In the genomic region with DNA sequence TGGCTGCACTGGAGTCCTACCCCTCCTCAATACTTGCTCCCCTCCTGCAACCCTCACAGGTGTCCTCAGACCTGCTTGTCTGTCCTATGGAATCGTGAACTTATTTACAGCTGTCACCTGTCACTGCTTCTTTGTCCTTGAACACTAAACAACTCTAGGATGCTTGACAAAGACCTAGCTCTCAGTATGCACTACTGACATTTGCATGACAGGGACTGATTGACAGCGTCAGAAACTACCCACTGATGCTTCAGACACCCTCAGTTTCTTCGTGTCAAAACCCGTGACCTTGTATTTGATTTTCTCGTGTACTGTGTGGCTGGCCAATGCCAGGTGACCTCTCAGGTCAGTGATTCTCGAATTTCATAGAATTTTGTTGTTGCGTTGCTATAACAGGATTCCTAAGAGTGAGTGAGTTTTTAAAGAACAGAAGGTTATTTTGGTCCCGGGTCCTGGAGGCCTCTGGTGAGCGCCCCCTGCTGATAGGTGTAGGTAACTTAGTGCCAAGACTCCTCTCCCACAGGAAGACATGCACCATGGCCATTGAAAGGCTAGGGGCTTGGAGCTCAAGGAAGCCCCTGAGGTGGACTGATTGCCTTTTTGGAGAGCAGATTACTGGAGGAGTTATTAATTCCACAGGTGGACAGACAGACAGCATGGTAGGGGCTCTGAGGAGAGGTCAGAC, we compare ENCODE assay signal across 10 mouse cellular contexts. TPM values are rescaled to one million over a fixed set of nuclear protein-coding genes. Genes with fewer than 3 reads are reported as not detected.
DNase-seq lines count a peak whose midpoint lies in the region; ATAC-seq lines count a peak whose summit lies in the region.
"Had no signal": no experiment of that assay in that cellular context is flagged by ENCODE, and none has a peak within 500 bp of the region (broad histone marks: within the 10 kb centered on the region; RNA-seq: fewer than 3 reads in every experiment).

No protein-coding gene starts in this region.

- H3K4me2 ChIP-seq in kidney, embryonic 15.5 days, result no peak overlapping the region

- H3K4me1 ChIP-seq in kidney, embryonic 15.5 days, result peaks cover 25% of the 10 kb centered on the region

- ATAC-seq in kidney, embryonic 15.5 days (replicated peaks; ENCODE audit: low FRiP score), result no peak

- H3K4me3 ChIP-seq in kidney, embryonic 15.5 days (replicated peaks), result no peak overlapping the region
- H3K4me3 ChIP-seq: erythroblast, embryonic 14.5 days had no signal

- H3K36me3 ChIP-seq in kidney, embryonic 15.5 days, result no peaks in the 10 kb centered on the region

- DNase-seq in kidney, adult 18-20 months, result peak; percentile 42
- DNase-seq in B cell, adult 2 months, result peak; percentile 56 to 60
- DNase-seq in ES-CJ7 (ENCODE audit: low read depth, low spot score), result peak; percentile 79
- DNase-seq in lung, postnatal 25 days (ENCODE audit: low spot score), result peak; percentile 16
- DNase-seq in frontal cortex, postnatal 25 days (ENCODE audit: low spot score in 2 of 2), result no peak
- no peak for DNase-seq in ovary, postnatal 14 days (ENCODE audit: low spot score)
- DNase-seq: midbrain, embryonic 14.5 days had no signal

- H3K27me3 ChIP-seq in kidney, embryonic 15.5 days, result 0 out of 2 replicates have a peak, but pooled peaks cover 3% of the 10 kb centered on the region

- no peak overlapping the region for H3K27ac ChIP-seq in kidney, embryonic 15.5 days

- H3K9me3 ChIP-seq in kidney, embryonic 15.5 days (replicated peaks), result peaks cover 5% of the 10 kb centered on the region; the same call in 1 of the 2 replicates

- 74% methylated on average over 9 of the region's 9 CpGs for WGBS in kidney, embryonic 15.5 days

- H3K9ac ChIP-seq in kidney, embryonic 15.5 days, result no peak overlapping the region

RNA-seq across cellular contexts. Expression of gene Slc45a1, which starts 8.1 kb away (rescaled TPM):
- 0.28 and 0.30 TPM in 2 replicates for polyA plus RNA-seq in kidney, embryonic 15.5 days (2015; fragmentation: Nextera tagmentation; extraction: Ambion mirVana)
- polyA plus RNA-seq: erythroblast, embryonic 14.5 days; heart, postnatal 0 days had no signal

Comparison
In these comparisons a context has a peak if more than half of its experiments do, and no peak if none do; other contexts are left out.
1. DNase-seq: peak in kidney, adult 18-20 months (single experiment), B cell, adult 2 months (2 of 2), ES-CJ7 (single experiment) and lung, postnatal 25 days (single experiment); none in frontal cortex, postnatal 25 days (0 of 2) and ovary, postnatal 14 days (single experiment).